Mouse (Mus musculus) limb, embryonic 14.5 days (tissue): ENCODE results near the gene Myh7. TPM values are rescaled to one million over a fixed set of nuclear protein-coding genes. Genes with fewer than 3 reads are reported as not detected.
A peak's percentile ranks its signal among the peaks of the same experiment; 100 is the strongest.

Experiments used
- ATAC-seq: fragments of 200-750 bp; cut with Nextera tagmentation; 2 replicates; pipeline ENCODE4 v1.8.0; 2017; ENCODE audit warnings: low read depth, moderate number of reproducible peaks, moderate TSS enrichment; ENCODE audit not compliant: low FRiP score
- DNase-seq: peaks from one replicate; pipeline ENCODE4 v3.0.0-alpha.2; 2015; ENCODE audit warnings: low spot score
- H3K27ac ChIP-seq: fragments of 300-500 bp; sonication (generic); replicated peaks from 2 replicates; pipeline ENCODE4 v1.5.1; 2014; ENCODE audit warnings: low read depth, mild to moderate bottlenecking, low read length, moderate library complexity, mixed read lengths
- H3K27me3 ChIP-seq: fragments of 300-500 bp; sonication (generic); 2 replicates; pipeline ENCODE4 v1.6.1; 2014; ENCODE audit warnings: low read length, mixed read lengths; ENCODE audit not compliant: control insufficient read depth, insufficient read depth
- H3K36me3 ChIP-seq: fragments of 300-500 bp; sonication (generic); 2 replicates; pipeline ENCODE4 v1.6.1; 2014; ENCODE audit warnings: mild to moderate bottlenecking, low read length, moderate library complexity, mixed read lengths; ENCODE audit not compliant: control insufficient read depth, insufficient read depth
- H3K4me1 ChIP-seq: fragments of 300-500 bp; sonication (generic); 2 replicates; pipeline ENCODE4 v1.6.1; 2014; ENCODE audit warnings: antibody characterized with exemption, low read length, mixed read lengths; ENCODE audit not compliant: control insufficient read depth, insufficient read depth
- H3K4me2 ChIP-seq: fragments of 300-500 bp; sonication (generic); replicated peaks from 2 replicates; pipeline ENCODE4 v1.6.1; 2014; ENCODE audit warnings: low read depth, mild to moderate bottlenecking, low read length, moderate library complexity; ENCODE audit not compliant: severe bottlenecking
- H3K4me3 ChIP-seq: fragments of 300-500 bp; sonication (generic); replicated peaks from 2 replicates; pipeline ENCODE4 v1.5.1; 2014; ENCODE audit warnings: low read length
- H3K9ac ChIP-seq: fragments of 300-500 bp; sonication (generic); 2 replicates; pipeline ENCODE4 v1.6.1; 2014; ENCODE audit warnings: mild to moderate bottlenecking, low read depth, low read length, moderate library complexity; ENCODE audit not compliant: severe bottlenecking
- H3K9me3 ChIP-seq: fragments of 300-500 bp; sonication (generic); 2 replicates; pipeline ENCODE4 v1.6.1; 2016; ENCODE audit warnings: low read length; ENCODE audit not compliant: control insufficient read depth
- POLR2A ChIP-seq: fragments of 200-500 bp; IDR thresholded peaks from 2 replicates; pipeline ENCODE4 v1.8.0; 2012; ENCODE audit warnings: inconsistent platforms, mild to moderate bottlenecking, moderate library complexity, borderline replicate concordance; ENCODE audit not compliant: insufficient read depth, insufficient read length; ENCODE audit errors: extremely low read depth
- WGBS: fragments of 180-500 bp; shearing (Covaris S2); extraction: QIAGEN DNeasy Blood & Tissue Kit; methylation state at CpG from one replicate; pipeline ENCODE4 v1.1.7; 2014; 5-methylcytosine and 5-hydroxymethylcytosine counted together
- polyA plus RNA-seq, 2 experiments: library from polyadenylated mRNA; depleted of rRNA in 1 of 2; stranded (reverse) in 1 of 2; unstranded in 1 of 2; fragments of >200 nt; fragmentation: Nextera tagmentation in 1 of 2; extraction: Ambion mirVana in 1 of 2; gene quantifications; 2 replicates each; pipeline versions ENCODE4 v1.2.1 to v1.2.3; 2012 to 2014

Gene Myh7
- polyA plus RNA-seq, 2 experiments, result 55.3 to 59.8 TPM

DNA sequence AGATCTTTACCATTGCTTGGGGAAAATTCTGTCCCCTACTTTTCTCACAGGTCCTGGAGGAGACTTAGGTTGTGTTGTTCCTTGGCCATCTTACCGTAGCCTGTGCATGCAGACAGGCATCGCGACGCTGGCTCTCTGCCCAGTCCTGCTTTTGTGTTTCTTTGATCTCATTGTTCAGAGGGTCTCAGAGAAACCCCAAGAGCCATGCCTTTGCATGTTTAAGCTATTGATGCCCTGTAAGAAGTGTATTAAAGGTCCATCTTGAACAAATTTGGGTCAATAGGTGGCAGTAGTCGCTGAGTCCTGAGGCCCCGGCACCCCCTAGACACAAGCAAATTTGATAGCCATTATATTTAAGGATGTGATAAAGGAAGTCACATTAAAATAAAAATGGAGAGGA lies 33.2 kb upstream of the Myh7 start:
- H3K4me3 ChIP-seq, result no peak overlapping the region

DNA sequence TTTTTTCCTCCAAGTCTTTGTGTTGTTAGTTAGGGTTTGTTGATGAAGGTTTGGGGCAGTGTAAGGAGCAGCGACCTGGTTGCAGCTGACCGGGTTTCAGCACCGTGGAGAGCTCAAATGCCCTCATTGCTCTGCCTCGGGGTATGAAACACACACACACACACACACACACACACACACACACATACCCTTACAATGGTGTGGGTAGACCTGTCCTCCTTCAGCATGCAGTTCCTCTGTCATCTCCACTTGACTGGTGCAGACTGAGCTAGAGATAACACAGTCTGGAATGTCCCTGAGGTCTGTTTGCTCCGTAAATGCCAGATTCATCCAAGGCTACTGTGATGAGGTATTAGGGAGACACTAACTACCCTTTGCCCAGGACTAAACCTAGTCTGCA lies 32.8 kb upstream of the Myh7 start:
- H3K9me3 ChIP-seq, result no peaks in the 10 kb centered on the region
- H3K36me3 ChIP-seq, result peaks cover 23% of the 10 kb centered on the region
- H3K27me3 ChIP-seq, result no peaks in the 10 kb centered on the region
- DNase-seq (no peak), ATAC-seq (no peak)
- TF ChIP-seq POLR2A, result no peak
- no peak overlapping the region for H3K9ac ChIP-seq
- WGBS, result 19% methylated on average over 5 of the region's 5 CpGs
- no peak overlapping the region for H3K4me2 ChIP-seq
- no peak overlapping the region for H3K4me3 ChIP-seq
- peaks cover 5% of the 10 kb centered on the region; the same call in 1 of the 2 replicates for H3K4me1 ChIP-seq
- no peak overlapping the region for H3K27ac ChIP-seq

More for the DNA sequence above, 33.2 kb upstream of the Myh7 start:
- 22% methylated on average over 6 of the region's 6 CpGs for WGBS
- H3K27ac ChIP-seq, result no peak overlapping the region
- H3K4me1 ChIP-seq, result peaks cover 5% of the 10 kb centered on the region; the same call in 1 of the 2 replicates
- no peak overlapping the region for H3K9ac ChIP-seq
- DNase-seq (no peak), ATAC-seq (no peak)
- no peak overlapping the region for H3K4me2 ChIP-seq
- H3K27me3 ChIP-seq, result no peaks in the 10 kb centered on the region
- no peak for TF ChIP-seq POLR2A
- H3K9me3 ChIP-seq, result no peaks in the 10 kb centered on the region
- H3K36me3 ChIP-seq, result peaks cover 19% of the 10 kb centered on the region

DNA sequence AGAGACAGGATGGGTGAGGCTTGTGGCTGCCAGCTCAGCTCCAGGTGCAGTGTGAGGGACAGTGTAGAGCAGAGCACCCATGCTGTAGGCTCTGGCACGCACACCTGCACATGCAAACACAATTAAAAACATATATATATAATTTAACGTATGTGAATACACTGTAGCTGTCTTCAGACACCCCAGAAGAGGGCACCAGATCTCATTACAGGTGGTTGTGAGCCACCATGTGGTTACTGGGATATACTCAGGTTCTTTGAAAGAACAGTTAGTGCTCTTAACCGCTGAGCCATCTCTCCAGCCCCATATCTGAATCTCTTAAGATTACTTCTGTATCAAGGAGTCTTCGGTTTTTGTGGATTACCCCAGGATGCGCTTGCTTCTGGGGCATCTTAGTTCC lies 31.1 kb upstream of the Myh7 start:
- Histone ChIP-seq H3K4me3 (no peak overlapping the region), H3K27me3 (no peaks in the 10 kb centered on the region), H3K4me1 (peaks cover 5% of the 10 kb centered on the region; the same call in 1 of the 2 replicates), H3K4me2 (no peak overlapping the region), H3K9me3 (no peaks in the 10 kb centered on the region), H3K27ac (no peak overlapping the region), H3K36me3 (peaks cover 41% of the 10 kb centered on the region), H3K9ac (no peak overlapping the region)
- ATAC-seq (no peak), DNase-seq (no peak)
- 75% methylated on average over 5 of the region's 5 CpGs for WGBS
- TF ChIP-seq POLR2A, result no peak

DNA sequence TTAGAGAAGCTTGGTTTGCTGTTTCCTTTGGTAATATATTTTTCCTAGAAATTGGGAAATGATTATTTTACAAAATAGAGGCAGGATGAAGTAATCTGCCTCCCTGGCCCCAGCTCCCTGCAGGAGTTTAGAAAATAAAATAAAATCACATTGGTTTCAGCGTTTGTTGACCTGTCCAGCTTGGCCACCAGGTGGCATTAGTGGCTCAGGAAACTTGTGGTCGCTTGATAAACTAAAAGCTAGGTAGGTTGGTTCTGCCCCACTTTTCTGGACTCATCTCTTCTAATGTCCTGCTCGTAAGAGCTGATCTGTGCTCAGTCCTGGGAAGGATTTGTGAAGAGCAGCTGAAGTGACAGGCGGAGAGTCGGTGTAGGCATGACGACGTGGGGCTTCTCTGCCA lies 29.8 kb upstream of the Myh7 start:
- Histone ChIP-seq H3K27me3 (no peaks in the 10 kb centered on the region), H3K4me3 (no peak overlapping the region), H3K27ac (no peak overlapping the region), H3K9me3 (no peaks in the 10 kb centered on the region), H3K36me3 (peaks cover 45% of the 10 kb centered on the region), H3K4me1 (peaks cover 5% of the 10 kb centered on the region; the same call in 1 of the 2 replicates), H3K4me2 (no peak overlapping the region), H3K9ac (no peak overlapping the region)
- DNase-seq, result peak; percentile 71
- 66% methylated on average over 7 of the region's 7 CpGs for WGBS
- no peak for ATAC-seq
- no peak for TF ChIP-seq POLR2A

DNA sequence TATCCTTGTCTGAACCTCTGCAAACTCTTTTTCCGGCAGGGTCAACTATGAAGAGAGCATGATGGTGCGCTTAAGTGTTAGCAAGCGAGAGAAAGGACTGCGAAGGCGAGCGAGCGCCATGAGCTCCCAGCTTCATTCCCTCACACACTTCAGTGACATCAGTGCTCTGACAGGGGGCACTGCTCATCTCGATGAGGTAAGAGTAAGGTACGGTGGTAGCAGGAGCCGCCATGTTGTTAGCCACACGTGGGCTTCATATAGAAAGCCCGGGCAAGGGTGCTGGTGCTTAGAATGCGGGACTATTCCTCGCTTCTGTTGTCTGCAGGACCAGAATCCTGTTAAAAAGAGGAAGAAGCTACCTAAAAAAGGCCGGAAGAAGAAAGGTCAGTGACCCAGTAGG lies 28.6 kb upstream of the Myh7 start:
- Histone ChIP-seq H3K4me3 (no peak overlapping the region), H3K27me3 (no peaks in the 10 kb centered on the region), H3K27ac (no peak overlapping the region), H3K9ac (no peak overlapping the region), H3K36me3 (peaks cover 53% of the 10 kb centered on the region), H3K9me3 (no peaks in the 10 kb centered on the region), H3K4me2 (no peak overlapping the region), H3K4me1 (no peaks in the 10 kb centered on the region)
- WGBS, result 90% methylated on average over 15 of the region's 15 CpGs
- no peak for ATAC-seq
- no peak for DNase-seq
- no peak for TF ChIP-seq POLR2A

DNA sequence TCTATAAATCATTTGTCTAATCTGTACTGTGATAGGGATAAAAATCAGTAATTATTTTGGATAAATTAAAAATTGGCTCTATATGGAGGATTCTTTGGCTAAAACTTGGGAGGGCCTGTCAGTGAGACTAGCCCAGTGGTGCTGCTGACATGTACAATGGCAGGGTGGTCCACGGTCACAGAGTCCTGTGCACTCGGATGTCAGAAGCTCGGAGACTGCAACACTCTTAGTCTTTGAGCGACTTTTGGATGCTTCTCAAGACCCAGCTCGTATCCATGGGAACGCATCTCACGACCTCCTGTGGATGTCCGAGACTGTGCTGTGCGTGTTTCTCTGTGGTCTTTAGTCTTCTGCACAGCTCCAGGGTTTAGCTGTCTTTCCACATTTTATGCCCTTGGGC lies 26.0 kb upstream of the Myh7 start:
- no peaks in the 10 kb centered on the region for H3K9me3 ChIP-seq
- no peak overlapping the region for H3K4me2 ChIP-seq
- H3K27ac ChIP-seq, result no peak overlapping the region
- H3K4me1 ChIP-seq, result peaks cover 3% of the 10 kb centered on the region; the same call in 1 of the 2 replicates
- TF ChIP-seq POLR2A, result no peak
- H3K9ac ChIP-seq, result no peak overlapping the region
- DNase-seq (no peak), ATAC-seq (no peak)
- 88% methylated on average over 9 of the region's 9 CpGs for WGBS
- no peak overlapping the region for H3K4me3 ChIP-seq
- no peaks in the 10 kb centered on the region for H3K27me3 ChIP-seq
- H3K36me3 ChIP-seq, result peaks cover 67% of the 10 kb centered on the region
